Mouse (Mus musculus) v-Abl transformed pro-B cells (cell line): ENCODE data around the gene Klra6.
"Not testable (repeated sequence)": the region's sequence is repeated elsewhere in the genome, so short reads cannot be mapped to it uniquely, and the experiment has no call there.

Source experiments
- in situ Hi-C, 2 experiments: fragments of 400-800 bp; cut with MboI; formaldehyde crosslinking; loops; one replicate each; pipeline ENCODE4 v1.15.1; 2025; ENCODE audit not compliant: unreplicated experiment in 2 of 2

The Klra6 gene

GRCm38 (mm10) chr6:130026854-130027253 is at the start of gene Klra6:
Klra6 (minus strand) TSS chr6:130026954.
- in situ Hi-C loops = loop anchor here (5.0 to 25.0 kb wide), 4 partner anchors 440 to 1328 kb away; partner anchors contain the start of genes Klrd1 (in 1 of the 2), Klre1 (in 1 of the 2), Magohb (in 1 of the 2) and Styk1 (in 1 of the 2)

- in situ Hi-C loops = not testable (repeated sequence)
These were observed 40.4 kb upstream of the Klra6 start, which contains the start of gene Klra4 for GRCm38 (mm10) chr6:130067171-130067570. Klra4 (minus strand) TSS chr6:130067271.

GRCm38 (mm10) chr6:130065196-130065595 is 38.4 kb upstream of the Klra6 start:
- in situ Hi-C loops = no loop called here

GRCm38 (mm10) chr6:130035146-130035545 is 8.4 kb upstream of the Klra6 start:
- in situ Hi-C loops = loop anchor here (10.0 to 25.0 kb wide), 6 partner anchors 120 to 1252 kb away; partner anchors contain the start of genes Klra5 (in 1 of the 2), Klrd1 (in 1 of the 2), Klre1 (in 1 of the 2) and Magohb (in 1 of the 2)

GRCm38 (mm10) chr6:130031493-130032089 is 4.8 kb upstream of the Klra6 start:
- in situ Hi-C loops = loop anchor here (5.0 to 25.0 kb wide), 7 partner anchors 117 to 1256 kb away; partner anchors contain the start of genes Klra5 (in 1 of the 2), Klrd1 (in 1 of the 2), Klre1 (in 1 of the 2) and Magohb (in 1 of the 2)
